Mouse (Mus musculus) lung, postnatal 0 days (tissue): Measurements from ENCODE around the gene Plppr5.

Experiments
- CTCF ChIP-seq: IDR thresholded peaks from 2 replicates; pipeline ENCODE4 v1.5.1; 2016; ENCODE audit warnings: antibody characterized with exemption, mild to moderate bottlenecking
- EP300 ChIP-seq: IDR thresholded peaks from 2 replicates; pipeline ENCODE4 v1.6.1; 2016; ENCODE audit warnings: antibody characterized with exemption, mild to moderate bottlenecking, control low read depth

GRCm38 (mm10) chr3:117686648-117687047, 112.0 kb downstream of the Plppr5 start:
- no peak for TF ChIP-seq CTCF
- no peak for TF ChIP-seq EP300
